Mouse (Mus musculus) erythroblast, embryonic 14.5 days (primary cell): ENCODE measurements around the gene 2010111I01Rik.

Experiments used
- GATA1 ChIP-seq: IDR thresholded peaks from 2 replicates; pipeline ENCODE4 v1.6.1; 2012; ENCODE audit warnings: low read length, inconsistent platforms, mixed read lengths
- TAL1 ChIP-seq: IDR thresholded peaks from 3 replicates; pipeline ENCODE4 v1.6.1; 2012; ENCODE audit warnings: low read length, inconsistent platforms, mixed read lengths

GRCm38 (mm10) chr13:63324978-63325848 lies 360.5 kb downstream of the 2010111I01Rik start:
- peak; percentile 27; the same call in 1 of the 2 replicates for TF ChIP-seq GATA1
- no peak for TF ChIP-seq TAL1
